ENCODE assay signal across 19 mouse cellular contexts in the genomic region with DNA sequence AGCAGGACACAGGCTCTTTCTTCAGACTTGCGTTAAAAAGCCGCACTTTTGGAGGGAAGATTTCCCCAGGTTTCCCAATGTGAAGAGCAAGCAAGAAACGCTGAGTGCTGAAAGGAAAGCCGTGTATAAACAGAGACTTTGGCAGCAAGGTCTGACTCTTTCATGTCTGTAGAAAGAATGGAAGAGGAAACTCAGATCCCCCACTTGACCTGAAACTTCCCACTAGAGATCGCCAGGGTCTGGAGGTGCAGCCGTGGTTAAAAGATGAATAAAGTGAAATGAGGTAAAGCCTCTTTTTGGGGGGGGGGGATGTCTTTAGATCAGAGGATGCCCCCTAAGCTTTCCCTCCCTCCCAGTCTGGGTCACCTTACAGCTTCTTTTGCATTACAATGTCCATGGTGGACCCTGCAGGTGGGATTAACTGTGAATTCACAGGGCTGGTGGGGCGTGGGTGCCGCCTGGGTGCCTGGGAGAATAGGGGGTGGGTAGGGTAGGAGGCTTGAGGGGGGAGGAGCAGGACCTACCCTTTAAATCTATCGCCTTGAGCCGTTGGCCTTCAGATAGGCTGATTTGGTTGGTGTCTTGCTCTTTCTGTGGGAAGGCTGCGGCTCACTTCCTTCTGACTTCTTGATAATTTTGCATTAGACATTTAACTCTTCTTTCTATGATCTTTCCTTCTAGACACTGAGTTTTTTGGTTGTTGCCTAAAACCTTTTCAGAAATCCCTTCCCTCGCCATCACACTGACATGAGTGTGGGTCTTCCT. TPM values are rescaled to one million over a fixed set of nuclear protein-coding genes. Genes with fewer than 3 reads are reported as not detected.
"Had no signal": no experiment of that assay in that cellular context is flagged by ENCODE, and none has a peak within 500 bp of the region (broad histone marks: within the 10 kb centered on the region; RNA-seq: fewer than 3 reads in every experiment).

A gene (plus strand): TSS at position 454 of the 765 bp plus-strand sequence.

- H3K27me3 ChIP-seq: neural tube, embryonic 15.5 days had no signal

- H3K36me3 ChIP-seq: kidney, embryonic 15.5 days; limb, embryonic 15.5 days; liver, embryonic 13.5 days; midbrain, embryonic 13.5 days; neural tube, embryonic 15.5 days had no signal

- ATAC-seq: midbrain, embryonic 13.5 days had no signal

- H3K9me3 ChIP-seq: kidney, embryonic 15.5 days; limb, embryonic 15.5 days; liver, embryonic 13.5 days; midbrain, embryonic 13.5 days; neural tube, embryonic 15.5 days had no signal

- H3K9ac ChIP-seq: kidney, embryonic 15.5 days; limb, embryonic 15.5 days; liver, embryonic 13.5 days; midbrain, embryonic 13.5 days; neural tube, embryonic 15.5 days had no signal

- H3K4me3 ChIP-seq: kidney, embryonic 15.5 days; limb, embryonic 15.5 days; liver, embryonic 13.5 days; midbrain, embryonic 13.5 days; myocyte; neural tube, embryonic 15.5 days had no signal

- DNase-seq: kidney, adult 2 months; kidney, postnatal 25 days; layer of hippocampus, adult 9-11 months; layer of hippocampus, postnatal 36 days; liver, embryonic 13.5 days; lung, adult 18-20 months; lung, postnatal 14 days; retina, postnatal 1 day; right cerebral cortex, postnatal 14 days; thymus, postnatal 36 days had no signal

- H3K4me2 ChIP-seq: kidney, embryonic 15.5 days; limb, embryonic 15.5 days; liver, embryonic 13.5 days; midbrain, embryonic 13.5 days; neural tube, embryonic 15.5 days had no signal

- H3K27ac ChIP-seq: kidney, embryonic 15.5 days; limb, embryonic 15.5 days; liver, embryonic 13.5 days; midbrain, embryonic 13.5 days; neural tube, embryonic 15.5 days had no signal

- H3K4me1 ChIP-seq: liver, embryonic 13.5 days had no signal

RNA-seq across cellular contexts. Expression of the gene that starts here (rescaled TPM):
- total RNA-seq: layer of hippocampus, postnatal 36 days; left cerebral cortex, adult 8-10 months; megakaryocyte-erythroid progenitor cell, adult 5-6 weeks had no signal
- polyA plus RNA-seq: liver, embryonic 13.5 days; neural tube, embryonic 11.5 days; neural tube, embryonic 15.5 days; small intestine, adult 2 months had no signal
